Comparison of ENCODE assay signal across 9 mouse cellular contexts in the genomic region with DNA sequence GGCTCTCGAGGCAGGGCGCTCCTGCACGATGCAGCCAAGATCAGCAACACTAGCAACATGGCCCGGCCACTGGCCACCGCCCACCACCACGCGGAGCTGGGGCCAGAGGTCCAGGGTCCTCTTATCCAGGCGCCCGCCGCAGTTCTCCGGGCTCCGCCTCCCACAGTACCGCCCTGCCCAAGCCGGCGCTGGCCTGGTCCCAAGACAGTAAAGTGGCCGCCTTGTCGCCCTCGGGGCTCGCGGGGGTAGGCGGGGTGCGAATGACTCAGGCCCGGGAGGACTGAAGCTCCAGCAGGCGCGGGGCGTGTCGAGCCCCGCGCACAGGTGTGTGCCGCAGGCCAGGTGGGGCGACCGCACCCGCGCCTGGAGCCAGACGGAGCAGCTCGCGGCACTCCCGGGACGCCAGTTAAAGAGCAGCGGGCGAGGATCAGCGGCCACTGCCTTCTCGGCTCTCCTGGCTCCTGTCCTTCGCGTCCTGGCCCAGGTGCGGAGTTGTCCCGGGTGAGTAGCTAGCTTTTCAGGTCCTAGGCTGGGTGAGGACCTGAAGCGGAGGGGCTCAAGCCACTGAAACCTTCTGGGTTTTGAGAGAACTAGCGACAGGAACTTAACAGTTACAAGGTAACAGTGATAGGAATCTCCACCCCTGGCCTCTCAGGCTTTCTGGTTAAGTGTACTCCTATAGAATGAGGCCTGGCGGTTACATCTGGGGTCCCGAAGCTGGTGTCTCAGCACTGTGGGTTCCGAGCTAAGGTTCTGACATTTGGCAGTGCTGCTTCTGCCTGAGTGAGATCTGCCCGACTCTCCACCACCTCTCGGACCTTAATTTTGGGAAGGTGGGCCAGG. TPM values are rescaled to one million over a fixed set of nuclear protein-coding genes. Genes with fewer than 3 reads are reported as not detected.
A peak's percentile ranks its signal among the peaks of the same experiment; 100 is the strongest.
DNase-seq lines count a peak whose midpoint lies in the region; ATAC-seq and TF ChIP-seq lines count a peak whose summit lies in the region.
"Had no signal": no experiment of that assay in that cellular context is flagged by ENCODE, and none has a peak within 500 bp of the region (broad histone marks: within the 10 kb centered on the region; RNA-seq: fewer than 3 reads in every experiment).

A gene (minus strand): TSS at position 164 of the 843 bp plus-strand sequence.
A gene (plus strand): TSS at position 291 of the 843 bp plus-strand sequence.

- peak; percentile 69 for DNase-seq in left cerebral cortex, postnatal 4 days
- no peak for DNase-seq in left cerebral cortex, postnatal 25 days (ENCODE audit: low spot score in 2 of 2)
- DNase-seq in embryo, embryonic 10 days (ENCODE audit: low spot score), result peak; percentile 58
- DNase-seq in heart, adult 2 months, result peak; percentile 59 to 60
- DNase-seq in kidney, adult 18-20 months, result peak; percentile 90
- no peak for DNase-seq in liver, embryonic 14.5 days (ENCODE audit: low read depth in 3 of 3, low spot score in 3 of 3)
- peak; percentile 56 to 61 for DNase-seq in thymus, postnatal 36 days

- H3K79me2 ChIP-seq in heart, adult 2 months (replicated peaks; ENCODE audit: control insufficient read depth, insufficient read depth, low read length), result no peaks in the 10 kb centered on the region

- ATAC-seq in liver, embryonic 14.5 days (ENCODE audit: insufficient read depth), result peak; percentile 60
- ATAC-seq in monocyte, adult 5-6 weeks (replicated peaks; ENCODE audit: insufficient number of reproducible peaks, low FRiP score, low TSS enrichment, poor library complexity, severe bottlenecking), result peak; percentile 45; the same call in 1 of the 2 replicates

- no peak for TF ChIP-seq POLR2A in heart, adult 2 months (IDR thresholded peaks at IDR 0.05; ENCODE audit: insufficient read depth, low read depth, low read length)

- H3K27ac ChIP-seq in heart, adult 2 months, result no peak within 1 kb of the TSS
- H3K27ac ChIP-seq in liver, embryonic 14.5 days, result no peak within 1 kb of the TSS

- H3K36me3 ChIP-seq in heart, adult 2 months (ENCODE audit: control insufficient read depth, insufficient read depth, low read length), result no peaks in the 10 kb centered on the region
- no peaks in the 10 kb centered on the region for H3K36me3 ChIP-seq in liver, embryonic 14.5 days (replicated peaks; ENCODE audit: control insufficient read depth, insufficient read depth, low read depth)

- intact Hi-C loops in left cerebral cortex, postnatal 4 days (cut with DNase I), result no loop called here
- intact Hi-C loops in left cerebral cortex, postnatal 25 days (cut with DNase I), result no loop called here
- intact Hi-C loops in heart, adult 2 months (cut with DNase I), result no loop called here

- TF ChIP-seq CTCF in heart, adult 2 months (IDR thresholded peaks at IDR 0.05), result no peak
- no peak for TF ChIP-seq CTCF in liver, embryonic 14.5 days (IDR thresholded peaks at IDR 0.05; ENCODE audit: low read depth)

- no peaks in the 10 kb centered on the region for H3K9me3 ChIP-seq in liver, embryonic 14.5 days (ENCODE audit: control insufficient read depth, low read length)

- no peaks in the 10 kb centered on the region; the same call in 1 of the 2 replicates for H3K4me1 ChIP-seq in heart, adult 2 months (ENCODE audit: control insufficient read depth, insufficient read depth, low read length)
- no peaks in the 10 kb centered on the region; a peak in 1 of 4 replicates for H3K4me1 ChIP-seq in liver, embryonic 14.5 days (replicated peaks; ENCODE audit: control insufficient read depth in 2 of 2, insufficient read depth in 2 of 2, low read length in 1 of 2)

- WGBS in heart, adult 2 months, result 10% methylated on average over 54 of the region's 54 CpGs
- 8% methylated on average over 52 of the region's 54 CpGs for WGBS in liver, embryonic 14.5 days (ENCODE audit: insufficient replicate concordance)

- peak within 1 kb of the TSS; percentile 52 for H3K4me2 ChIP-seq in liver, embryonic 14.5 days (ENCODE audit: low read depth)

- no peak for TF ChIP-seq EP300 in heart, adult 2 months (IDR thresholded peaks at IDR 0.05; ENCODE audit: insufficient read depth, low read depth, low read length)
- no peak for TF ChIP-seq EP300 in liver, embryonic 14.5 days (IDR thresholded peaks at IDR 0.05; ENCODE audit: low read depth)

- H3K9ac ChIP-seq in heart, adult 2 months (ENCODE audit: low read depth, low read length), result no peak within 1 kb of the TSS; the same call in 1 of the 2 replicates
- H3K9ac ChIP-seq in liver, embryonic 14.5 days (replicated peaks), result 0 out of 2 replicates have a peak within 1 kb of the TSS, but pooled peaks have one; percentile 1

- peaks cover 2% of the 10 kb centered on the region for H3K27me3 ChIP-seq in heart, adult 2 months (ENCODE audit: control insufficient read depth, insufficient read depth, low read length)
- peaks cover 19% of the 10 kb centered on the region for H3K27me3 ChIP-seq in liver, embryonic 14.5 days (ENCODE audit: control insufficient read depth, insufficient read depth, low read length)

- H3K4me3 ChIP-seq in heart, adult 2 months, result peak within 1 kb of the TSS; percentile 35
- peak within 1 kb of the TSS; percentile 24 to 46 for H3K4me3 ChIP-seq in liver, embryonic 14.5 days (ENCODE audit: insufficient read depth in 1 of 2, low read depth in 2 of 2, low read length in 2 of 2)

RNA-seq across cellular contexts. Expression of the first gene that starts in this region (rescaled TPM):
- total RNA-seq in left cerebral cortex, postnatal 4 days (2021), result 1 to 10 TPM; 1.2 to 2.4 TPM
- under 1 TPM; 0.73 to 0.76 TPM for total RNA-seq in left cerebral cortex, postnatal 25 days (2021)
- not detected for total RNA-seq in heart, adult 2 months (2021)
- polyA plus RNA-seq in heart, adult 2 months (2012; rRNA removed), result 0.23 and 0.31 TPM in 2 replicates
- polyA plus RNA-seq in liver, embryonic 14.5 days (2012; rRNA removed), result 1.0 and 1.3 TPM in 2 replicates
- 1.3 and 1.8 TPM in 2 replicates for polyA plus RNA-seq in liver, embryonic 14.5 days (2014; fragmentation: Nextera tagmentation; extraction: Ambion mirVana)
- total RNA-seq in monocyte, adult 5-6 weeks (2017), result 0.32 to 0.39 TPM in 2 of 3 replicates, not detected in the other

RNA-seq across cellular contexts. Expression of the second gene that starts in this region (rescaled TPM):
- 1 to 10 TPM in 1 of 2 experiments, under 1 TPM in 1; 0.94 to 1.2 TPM for total RNA-seq in left cerebral cortex, postnatal 4 days (2021)
- 1 to 10 TPM; 1.2 to 1.4 TPM for total RNA-seq in left cerebral cortex, postnatal 25 days (2021)
- total RNA-seq in heart, adult 2 months (2021), result under 1 TPM; 0.34 to 0.52 TPM
- 0.88 and 1.4 TPM in 2 replicates for polyA plus RNA-seq in heart, adult 2 months (2012; rRNA removed)
- polyA plus RNA-seq in liver, embryonic 14.5 days (2012; rRNA removed), result 2.4 TPM in 2 replicates
- polyA plus RNA-seq in liver, embryonic 14.5 days (2014; fragmentation: Nextera tagmentation; extraction: Ambion mirVana), result 1.2 and 1.5 TPM in 2 replicates
- 0.19 to 0.21 TPM in 2 of 3 replicates, not detected in the other for total RNA-seq in monocyte, adult 5-6 weeks (2017)
- total RNA-seq: MEL had no signal

Comparison
In these comparisons a context has a peak if more than half of its experiments do, and no peak if none do; other contexts are left out.
1. DNase-seq: peak in left cerebral cortex, postnatal 4 days (single experiment), embryo, embryonic 10 days (single experiment), heart, adult 2 months (2 of 2), kidney, adult 18-20 months (single experiment) and thymus, postnatal 36 days (2 of 2); none in left cerebral cortex, postnatal 25 days (0 of 2) and liver, embryonic 14.5 days (0 of 3).
2. Peak in ATAC-seq in monocyte, adult 5-6 weeks; RNA of the genes that start here not detected or under 1 TPM.